Mouse (Mus musculus) layer of hippocampus, postnatal 25 days (tissue): ENCODE data around the gene Snrpf. TPM values are rescaled to one million over a fixed set of nuclear protein-coding genes. Genes with fewer than 3 reads are reported as not detected.
A peak's percentile ranks its signal among the peaks of the same experiment; 100 is the strongest.

ENCODE experiments used
- DNase-seq, 2 experiments: peaks; one replicate each; pipeline ENCODE4 v3.0.0; 2022; ENCODE audit warnings: mixed read lengths in 2 of 2, low spot score in 1 of 2; ENCODE audit errors: extremely low spot score in 1 of 2
- total RNA-seq, 2 experiments: library from RNA; stranded (reverse); gene quantifications; 2 replicates each; pipeline ENCODE4 v1.2.3; 2021

The Snrpf gene
- 10 to 100 TPM; 10.6 to 12.6 TPM for total RNA-seq

DNA sequence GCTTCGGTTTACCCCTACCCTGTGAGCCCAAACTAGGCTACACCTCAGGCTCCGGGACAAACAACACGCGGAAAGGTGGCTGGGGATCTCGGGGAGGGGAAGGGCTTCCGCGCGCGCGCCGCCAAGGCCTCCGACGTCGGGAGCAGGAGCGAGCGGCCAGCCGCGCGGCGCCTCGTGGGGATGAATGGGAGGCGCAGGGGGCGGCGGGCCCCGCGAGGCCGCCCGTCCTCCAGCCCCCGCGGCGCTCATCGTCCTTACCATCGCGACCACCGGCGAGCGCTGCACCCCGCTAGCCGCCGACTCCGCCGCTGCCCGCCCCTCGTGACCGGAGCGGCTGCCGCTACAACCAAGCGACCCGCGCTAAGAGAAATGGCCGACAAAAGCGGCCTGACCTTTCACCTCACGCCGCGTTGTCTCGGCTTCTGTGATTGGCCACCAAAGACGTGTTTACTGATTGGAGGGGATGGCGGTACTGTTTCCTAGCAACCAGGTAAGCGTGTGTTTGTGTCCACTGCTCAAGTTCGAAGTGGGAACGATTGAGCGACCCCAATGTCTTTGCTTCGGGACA lies at the start of gene Snrpf:
Gene Snrpf, minus strand, starts transcription at position 426 of the 568 bp plus-strand sequence.
- peak; percentile 87 for DNase-seq

DNA sequence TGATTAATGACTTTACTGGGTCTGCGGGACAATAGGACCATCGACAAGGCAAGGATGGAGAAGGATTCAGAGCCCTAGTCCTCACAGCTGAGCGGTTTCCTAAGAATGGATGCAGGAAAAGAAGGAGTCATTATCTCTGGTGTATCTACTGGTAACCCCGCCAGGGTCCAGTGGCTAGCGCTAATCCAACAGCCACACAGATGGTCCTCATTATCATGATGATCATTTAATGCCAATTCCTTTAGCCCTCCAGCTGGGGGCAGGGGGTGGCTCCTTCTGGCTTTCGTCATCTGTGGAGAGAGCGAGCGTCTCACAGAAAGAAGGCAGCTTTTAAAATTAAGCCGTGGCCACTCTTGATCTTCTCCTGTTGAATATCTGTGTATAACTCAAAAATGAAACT lies 46.4 kb upstream of the Snrpf start:
- no peak for DNase-seq

DNA sequence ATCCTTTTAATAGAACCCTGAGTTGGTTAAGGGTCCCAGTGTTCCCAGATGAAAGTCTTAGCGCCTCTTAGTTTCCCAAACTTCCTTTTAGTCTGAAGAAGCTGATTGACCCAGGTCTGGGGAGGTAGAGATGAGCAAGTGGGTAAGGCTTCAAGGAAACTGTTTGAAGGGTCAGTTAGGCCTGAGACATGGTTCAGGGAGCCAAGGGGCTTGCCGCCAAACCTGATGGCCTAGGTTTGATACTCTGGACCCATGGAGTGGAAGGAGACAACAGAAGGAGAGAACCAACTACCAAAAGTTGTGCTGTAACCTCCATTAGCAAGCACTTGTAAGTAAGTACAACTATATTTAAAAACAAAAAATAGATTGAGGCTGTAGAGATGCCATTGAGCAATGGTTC lies 44.5 kb upstream of the Snrpf start:
- no peak for DNase-seq

DNA sequence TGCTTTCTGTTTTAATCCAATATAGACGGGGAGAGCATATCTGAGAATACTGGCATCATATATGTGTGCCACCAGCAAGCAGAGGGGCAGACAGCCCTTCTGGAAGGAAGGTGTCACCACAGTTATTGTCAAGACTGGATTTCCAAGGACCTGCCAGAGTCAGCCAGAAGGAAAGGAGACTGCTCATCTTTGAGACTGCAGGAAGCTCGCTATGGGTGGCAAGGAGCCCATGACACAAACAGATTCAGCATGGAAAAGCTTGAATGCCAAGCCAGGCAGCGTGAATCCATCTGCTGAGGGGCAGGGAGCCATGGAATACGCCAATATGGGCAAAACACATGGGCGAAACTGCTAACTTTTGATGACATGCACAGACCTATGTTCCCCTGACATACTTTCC lies 44.1 kb upstream of the Snrpf start:
- no peak for DNase-seq

DNA sequence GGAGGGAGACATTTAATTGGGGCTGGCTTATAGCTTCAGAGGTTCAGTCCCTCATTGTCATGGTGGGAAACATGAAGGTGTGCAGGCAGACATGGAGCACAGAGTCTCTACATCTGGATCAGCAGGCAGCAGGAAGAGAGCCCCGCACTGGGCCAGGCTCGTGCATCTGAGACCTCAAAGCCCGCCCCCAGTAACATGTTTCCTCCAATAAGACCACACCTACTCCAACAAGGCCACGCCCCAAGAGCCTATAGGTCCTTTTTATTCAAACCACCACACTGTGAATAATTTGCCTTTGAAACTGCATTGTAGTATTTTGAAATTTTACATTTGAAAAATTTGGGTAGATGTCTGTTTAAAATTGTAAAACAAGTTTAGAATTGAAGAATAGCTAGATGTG lies 42.6 kb upstream of the Snrpf start:
- DNase-seq: no peak

DNA sequence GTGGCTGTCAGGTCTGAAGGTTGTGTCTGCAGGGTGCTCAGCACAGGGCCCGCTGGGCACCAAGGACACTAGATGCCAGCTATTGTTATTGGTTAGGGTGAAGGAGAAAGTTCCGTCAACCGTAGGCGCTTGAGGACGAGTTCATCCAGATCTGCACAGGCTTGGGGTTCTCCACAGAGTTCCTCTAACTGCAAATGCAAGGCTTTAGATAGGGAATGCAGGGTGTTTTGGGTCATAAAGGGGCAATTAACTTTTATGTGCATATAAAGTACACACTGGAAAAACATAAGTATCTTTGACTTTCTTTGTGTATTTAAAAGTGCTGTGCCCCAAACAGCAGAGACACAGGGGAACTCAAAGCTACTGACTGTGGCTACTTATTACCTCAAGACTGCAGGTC lies 40.8 kb upstream of the Snrpf start:
- DNase-seq: no peak

DNA sequence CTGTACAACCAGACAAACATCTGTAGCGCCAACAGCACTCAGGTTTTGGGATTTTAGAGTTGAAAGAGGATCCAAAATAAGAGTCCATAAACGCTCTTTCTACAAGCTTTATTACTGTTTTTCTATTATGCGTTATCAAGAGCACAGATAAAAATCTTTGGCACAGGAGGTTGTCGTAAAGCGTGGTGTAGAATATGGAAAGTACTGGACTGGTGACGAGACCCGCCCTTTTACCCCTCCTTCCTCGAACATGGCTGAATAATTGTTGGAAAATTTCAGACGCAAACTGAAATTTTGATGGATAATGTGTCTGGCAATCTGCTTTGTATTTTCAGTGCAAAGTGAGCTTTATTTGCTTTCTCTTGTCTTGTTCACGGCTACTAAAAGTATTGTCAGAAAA lies 34.6 kb upstream of the Snrpf start:
- DNase-seq: no peak

DNA sequence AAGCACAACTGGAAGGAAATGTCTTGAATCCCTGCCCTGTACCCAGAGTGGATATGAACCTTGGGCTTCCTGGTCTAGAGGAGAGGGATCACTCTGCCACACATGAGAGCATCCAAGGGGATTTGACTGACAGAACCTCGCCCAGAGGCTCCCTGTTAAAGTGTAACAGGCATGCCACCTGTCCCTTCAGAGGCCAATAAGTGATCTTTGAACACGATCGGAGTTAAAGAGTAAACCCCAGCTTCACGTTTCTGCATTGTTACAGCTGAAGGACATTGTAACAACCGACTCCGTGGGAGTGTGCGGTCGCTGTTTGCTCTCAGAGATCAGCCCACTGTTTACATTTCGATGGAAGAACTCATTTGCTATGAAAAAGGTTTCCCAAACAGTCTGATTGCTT lies 34.2 kb upstream of the Snrpf start:
- no peak for DNase-seq

DNA sequence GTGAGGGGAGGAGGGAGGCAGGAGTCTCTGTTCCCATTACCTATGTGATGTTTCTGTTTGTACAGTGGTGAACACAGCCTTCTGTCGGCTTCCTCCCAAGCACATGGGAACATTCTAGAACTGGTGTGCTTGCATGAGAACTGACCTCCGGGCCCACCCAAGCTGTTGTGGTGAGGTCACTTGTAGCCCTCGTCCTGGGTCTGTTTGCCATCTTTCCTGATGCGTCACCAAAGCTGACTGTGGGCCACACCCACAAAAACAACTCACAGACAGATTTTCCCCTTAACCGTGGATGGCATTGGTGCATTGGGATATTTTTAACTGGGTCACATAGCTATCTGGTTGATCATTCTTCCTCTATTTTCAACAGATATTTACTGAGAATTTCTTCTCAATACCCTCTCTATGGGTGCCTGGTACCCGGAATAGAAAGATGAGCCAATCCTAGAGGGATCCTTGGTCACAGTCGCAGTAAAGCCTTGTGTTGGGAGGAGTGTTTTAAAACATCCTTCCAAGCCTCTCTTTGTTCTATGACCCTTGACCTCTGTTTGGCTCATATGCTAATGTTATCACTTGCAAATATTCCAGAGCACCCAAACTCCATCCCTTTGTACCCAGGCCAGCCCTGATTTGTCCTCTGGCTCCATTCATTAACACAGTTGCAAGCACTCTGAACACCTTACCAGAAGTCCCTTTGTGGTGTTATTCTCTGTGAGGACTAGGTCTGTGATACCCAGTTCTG lies 31.1 kb upstream of the Snrpf start:
- no peak for DNase-seq

DNA sequence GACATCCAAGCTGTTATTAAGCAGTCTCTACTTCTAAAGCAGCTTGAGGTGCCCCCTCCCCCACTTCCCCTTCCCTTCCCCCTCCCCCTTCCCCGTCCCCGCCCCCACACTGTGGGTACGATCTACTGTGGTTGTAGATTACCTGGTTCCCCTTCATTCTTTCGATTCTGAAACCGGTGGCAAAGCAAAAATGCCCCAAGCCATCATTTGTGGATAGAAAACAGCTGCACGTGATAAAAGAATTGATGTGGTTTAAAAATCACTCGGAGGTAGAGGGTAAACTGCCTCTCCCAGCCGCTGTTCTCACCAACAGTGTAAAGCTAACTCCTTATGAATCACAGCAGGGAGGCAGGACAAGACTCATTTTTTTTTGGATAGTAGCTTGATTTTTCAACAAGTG lies 25.3 kb upstream of the Snrpf start:
- no peak for DNase-seq

DNA sequence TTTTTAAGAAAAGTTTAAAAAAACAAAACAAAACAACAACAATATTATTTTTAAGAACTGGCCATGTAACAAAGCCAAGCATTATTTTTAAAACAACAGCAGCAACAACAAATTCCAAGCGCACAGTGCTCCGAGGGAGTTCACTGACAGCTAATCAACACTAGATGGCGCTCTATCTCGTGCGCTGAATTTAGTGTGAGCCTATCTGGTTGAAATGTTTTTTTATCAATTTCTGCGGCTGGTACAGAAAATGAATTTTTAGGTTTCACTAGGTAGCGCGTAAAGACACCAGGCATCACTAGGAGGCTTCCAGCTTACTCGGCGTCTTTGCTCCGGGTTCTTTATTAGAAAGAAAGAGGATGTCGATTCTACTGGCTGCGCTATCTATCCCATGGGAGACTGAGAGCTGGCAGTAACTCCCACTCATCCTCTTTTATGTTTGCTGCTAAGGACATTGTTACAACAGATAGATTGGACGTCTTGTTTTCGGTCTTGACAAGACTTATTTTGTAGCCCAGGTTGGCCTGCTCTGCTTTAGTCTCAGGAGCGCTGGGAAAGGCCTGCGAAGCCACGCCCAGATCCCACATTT lies 22.0 kb upstream of the Snrpf start:
- DNase-seq: peak in 1 of 2 experiments; percentile 42

DNA sequence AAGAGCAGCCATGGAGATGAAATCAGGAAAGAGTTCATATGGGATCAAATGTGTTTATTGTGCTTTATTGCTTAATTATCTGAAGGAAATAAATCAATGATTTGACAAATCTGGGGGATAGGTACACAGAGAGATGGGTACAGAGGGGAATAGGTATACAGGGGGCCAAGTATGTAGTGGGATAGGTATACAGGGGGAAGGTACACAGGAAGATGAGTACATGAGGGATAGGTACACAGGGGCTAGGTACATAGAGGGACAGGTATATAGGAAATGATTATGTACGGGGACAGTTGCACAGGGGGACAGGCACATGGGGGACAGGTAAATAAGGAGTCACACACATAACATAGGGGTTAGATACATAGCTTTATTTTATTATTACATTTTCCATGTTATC lies 21.4 kb upstream of the Snrpf start:
- no peak for DNase-seq

DNA sequence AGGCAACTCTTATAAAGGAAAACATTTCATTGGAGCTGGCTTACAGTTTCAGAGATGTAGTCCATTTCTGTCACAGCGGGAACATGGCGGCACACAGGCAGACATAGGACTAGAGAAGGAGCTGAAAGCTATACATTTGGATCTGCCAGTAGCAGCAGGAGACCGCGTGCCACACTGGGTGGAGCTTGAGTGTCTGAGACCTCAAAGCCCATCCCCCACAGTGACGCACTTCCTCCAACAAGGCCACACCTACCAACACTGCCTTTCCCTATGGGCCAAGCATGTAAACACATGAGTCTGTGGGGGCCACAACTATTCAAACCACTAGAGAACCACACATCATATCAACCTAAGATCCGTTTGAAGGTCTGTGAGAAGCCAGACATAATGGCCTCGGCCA lies 19.7 kb upstream of the Snrpf start:
- no peak for DNase-seq

DNA sequence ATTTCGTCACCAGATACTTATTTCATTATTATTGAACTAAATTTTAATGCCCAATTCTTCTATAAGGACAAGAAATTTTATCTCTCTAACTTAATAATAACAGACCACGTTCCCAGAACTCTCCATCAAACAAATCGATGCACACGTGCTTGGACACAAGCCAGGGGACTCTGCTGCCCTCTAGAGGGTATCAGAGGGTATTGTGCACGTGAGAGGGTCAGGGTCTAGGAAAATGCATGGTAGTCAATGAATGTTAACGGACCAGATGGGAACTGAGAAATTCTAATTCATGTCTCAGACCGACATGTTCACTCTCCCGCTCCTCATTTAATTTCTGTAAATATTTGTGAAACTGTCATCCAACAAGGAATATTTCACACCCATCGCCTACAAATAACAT lies 18.5 kb upstream of the Snrpf start:
- DNase-seq: no peak

DNA sequence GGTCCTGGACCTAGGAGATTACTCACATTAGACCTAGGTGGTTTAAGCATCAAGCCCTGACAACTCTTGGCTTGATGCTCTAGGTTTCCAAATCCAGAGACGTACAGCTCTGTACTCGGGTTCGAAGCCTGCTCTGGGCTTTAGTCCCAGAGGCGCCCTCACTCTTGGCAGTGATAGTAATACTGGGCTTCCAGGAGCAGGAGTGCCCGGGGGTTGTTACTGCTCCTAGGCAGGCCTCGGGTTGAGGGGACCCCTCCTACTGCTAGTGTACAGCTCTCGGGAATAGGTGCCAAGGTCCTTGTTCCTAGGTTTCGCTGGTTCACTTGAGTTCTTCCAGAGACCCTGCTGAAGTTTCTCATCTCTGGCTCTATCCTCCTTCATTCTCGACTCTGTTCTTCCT lies 16.8 kb upstream of the Snrpf start:
- no peak for DNase-seq

DNA sequence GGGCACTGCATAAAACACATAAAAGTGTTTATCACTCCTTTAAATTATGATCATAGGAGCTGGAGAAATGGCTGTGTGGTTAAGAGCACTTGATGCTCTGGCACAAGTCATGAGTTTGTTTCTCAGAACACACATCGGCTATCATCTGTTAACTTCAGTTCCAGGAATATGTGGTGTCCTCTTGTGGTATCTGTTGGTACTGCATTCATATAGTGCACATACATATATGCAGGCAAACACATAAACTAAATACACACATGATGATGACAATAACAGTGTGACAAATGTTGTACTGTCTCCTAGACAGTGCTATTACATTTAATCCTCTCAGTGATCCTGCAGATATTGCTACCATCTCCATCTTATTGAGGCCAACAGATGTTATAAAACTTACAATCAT lies 13.8 kb upstream of the Snrpf start:
- DNase-seq: no peak

DNA sequence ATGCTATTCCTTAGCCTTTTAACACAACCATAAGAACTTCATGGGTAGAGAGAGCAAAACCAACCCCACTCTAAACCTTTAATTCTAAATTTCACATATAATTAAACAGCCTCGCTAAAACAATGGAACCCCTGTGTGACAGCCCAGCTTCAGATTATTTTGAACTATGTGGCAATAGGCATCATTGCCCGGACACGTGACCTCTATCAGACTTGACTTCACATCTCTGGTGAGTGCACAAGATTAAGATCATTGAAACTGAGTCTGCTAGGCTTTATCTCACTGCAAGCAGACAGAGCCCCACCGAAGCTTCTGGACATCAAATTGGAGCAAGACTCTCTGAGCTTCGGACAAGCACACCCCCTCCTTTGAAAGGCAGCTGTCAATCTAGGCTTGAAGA lies 12.8 kb upstream of the Snrpf start:
- DNase-seq: no peak

DNA sequence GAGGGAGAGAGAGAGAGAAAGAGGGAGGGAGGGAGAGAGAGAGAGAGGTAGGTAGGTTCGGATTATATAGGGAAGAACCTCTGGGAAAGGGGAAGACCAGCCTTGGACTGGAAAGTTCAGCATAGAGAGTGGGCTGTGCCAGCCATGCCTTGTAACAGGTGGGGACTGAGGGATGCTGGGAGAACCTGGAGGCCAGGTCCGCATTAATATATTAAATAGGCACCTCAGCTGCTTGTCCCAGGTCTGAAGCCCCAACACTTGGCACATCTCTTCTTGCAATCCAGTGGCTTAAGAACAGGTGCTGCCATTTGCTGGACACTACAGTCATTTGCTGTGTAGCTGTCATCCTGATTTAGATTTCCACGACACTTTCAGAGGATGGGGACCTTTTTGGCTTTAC lies 7.1 kb upstream of the Snrpf start:
- DNase-seq: no peak

DNA sequence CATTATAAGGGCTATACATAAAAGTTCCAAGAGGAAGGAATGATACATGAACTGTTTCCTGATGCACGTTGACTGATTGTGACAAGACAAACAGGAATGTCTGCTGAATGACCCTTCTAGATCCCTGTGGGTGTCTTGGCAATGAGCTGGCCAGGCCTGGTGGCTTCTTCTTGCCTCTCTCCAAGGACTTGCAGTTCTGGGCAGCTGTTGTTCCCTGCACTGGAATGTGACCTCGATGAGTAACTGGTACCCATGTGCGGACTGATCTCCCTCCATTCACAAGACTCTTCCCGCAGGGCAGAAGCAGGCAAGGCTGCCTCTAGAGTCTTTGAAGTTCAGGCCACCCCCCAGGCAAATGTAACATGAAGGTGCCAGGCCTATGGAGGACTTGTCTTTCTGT lies 6.3 kb upstream of the Snrpf start:
- no peak for DNase-seq

DNA sequence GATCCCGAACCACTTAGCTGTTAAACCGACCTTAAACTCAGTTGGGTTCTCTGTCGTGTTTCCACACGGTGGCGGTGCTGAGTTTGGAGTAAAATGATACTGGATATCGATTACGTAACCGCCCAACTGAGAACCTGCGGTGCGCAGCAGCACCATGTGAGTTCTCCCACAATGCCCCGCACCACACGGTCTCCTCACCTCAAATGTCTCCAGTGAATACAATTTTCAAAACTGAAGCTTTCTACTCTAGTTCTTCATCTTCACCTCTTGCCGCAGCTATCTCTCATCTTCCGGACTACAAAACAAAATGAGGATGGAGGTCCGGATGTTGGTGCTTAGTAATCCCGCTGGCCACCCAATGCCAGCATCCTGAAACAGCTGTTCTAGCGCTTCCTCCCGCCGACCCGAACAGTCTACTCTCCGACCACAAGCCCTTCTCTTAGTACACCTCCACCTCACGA lies 4.5 kb upstream of the Snrpf start:
- peak; percentile 63 to 92 for DNase-seq

DNA sequence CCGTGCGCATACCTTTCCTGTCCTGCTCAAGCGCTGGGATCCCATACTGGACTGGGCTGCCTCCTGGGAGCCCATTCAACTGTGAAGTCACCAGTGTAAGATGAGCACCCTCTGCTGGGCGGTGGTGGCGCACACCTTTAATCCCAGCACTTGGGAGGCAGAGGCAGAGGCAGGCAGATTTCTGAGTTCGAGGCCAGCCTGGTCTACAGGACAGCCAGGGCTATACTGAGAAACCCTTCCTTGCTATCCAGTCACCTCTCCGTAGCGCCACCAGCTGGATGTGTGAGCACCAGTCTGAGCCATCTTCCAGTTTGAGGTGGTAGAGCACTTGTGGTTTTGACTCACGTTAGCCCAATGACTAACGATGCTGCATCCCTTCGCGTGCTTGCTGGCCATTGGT lies 3.0 kb upstream of the Snrpf start:
- no peak for DNase-seq

DNA sequence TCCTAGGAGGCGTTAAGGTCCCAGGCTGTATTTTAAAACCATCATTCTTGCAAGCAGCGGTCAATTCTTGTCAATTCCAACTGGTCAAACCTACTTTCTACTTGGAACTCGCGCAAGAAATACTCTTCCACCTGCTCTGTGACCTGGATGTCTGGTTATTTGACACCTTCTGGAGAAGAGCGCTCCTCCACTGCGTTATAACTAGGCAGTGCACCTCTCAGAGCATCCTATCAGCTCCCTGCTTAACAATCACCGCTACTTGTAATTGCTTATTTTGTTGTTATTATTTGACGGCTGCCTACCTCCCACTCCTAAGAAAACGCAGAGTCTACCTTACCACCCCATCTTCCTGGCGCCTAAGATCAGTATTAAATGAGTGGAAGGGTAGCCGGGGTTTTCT lies 710 bp downstream of the Snrpf start:
- DNase-seq: no peak
